Mouse (Mus musculus): ENCODE results near the gene Fgfrl1.

Fgfrl1 gene

GRCm38 (mm10) chr5:108668387-108668932 is 23.7 kb upstream of the Fgfrl1 start:
- DNase-seq (ENCODE audit: low spot score), result no peak

- peak; percentile 89 for DNase-seq (ENCODE audit: low spot score)
These were observed 22.9 kb upstream of the Fgfrl1 start, which contains the start of gene Dgkq for GRCm38 (mm10) chr5:108668977-108669936. Gene Dgkq (minus strand): TSS chr5:108669672.

GRCm38 (mm10) chr5:108669986-108670385 is 22.2 kb upstream of the Fgfrl1 start:
- DNase-seq (ENCODE audit: low spot score), result no peak

GRCm38 (mm10) chr5:108670785-108671184 is 21.4 kb upstream of the Fgfrl1 start:
- DNase-seq (ENCODE audit: low spot score), result peak; percentile 68

GRCm38 (mm10) chr5:108671757-108672156 is 20.4 kb upstream of the Fgfrl1 start:
- no peak for DNase-seq (ENCODE audit: low spot score)

- no peak for DNase-seq (ENCODE audit: low spot score)
These were observed 17.6 kb upstream of the Fgfrl1 start for GRCm38 (mm10) chr5:108674624-108675023.

GRCm38 (mm10) chr5:108675251-108675816 is 16.8 kb upstream of the Fgfrl1 start, which contains the start of gene Slc26a1:
Gene Slc26a1 (minus strand): TSS chr5:108675569.
- no peak for DNase-seq (ENCODE audit: low spot score)

GRCm38 (mm10) chr5:108676772-108677498 is 15.2 kb upstream of the Fgfrl1 start:
- DNase-seq (ENCODE audit: low spot score), result peak; percentile 20

- DNase-seq (ENCODE audit: low spot score), result peak; percentile 76
These were observed 14.4 kb upstream of the Fgfrl1 start for GRCm38 (mm10) chr5:108677605-108678295.

- DNase-seq (ENCODE audit: low spot score), result no peak
These were observed 13.8 kb upstream of the Fgfrl1 start for GRCm38 (mm10) chr5:108678296-108678854.

GRCm38 (mm10) chr5:108679909-108680308 is 12.3 kb upstream of the Fgfrl1 start:
- no peak for DNase-seq (ENCODE audit: low spot score)

- DNase-seq (ENCODE audit: low spot score), result no peak
These were observed 11.3 kb upstream of the Fgfrl1 start for GRCm38 (mm10) chr5:108680871-108681270.

GRCm38 (mm10) chr5:108689091-108689490 is 3.1 kb upstream of the Fgfrl1 start:
- DNase-seq (ENCODE audit: low spot score), result peak; percentile 30

GRCm38 (mm10) chr5:108691152-108691551 is 1.0 kb upstream of the Fgfrl1 start:
- no peak for DNase-seq (ENCODE audit: low spot score)

GRCm38 (mm10) chr5:108693872-108694288 is 1.7 kb downstream of the Fgfrl1 start:
- DNase-seq (ENCODE audit: low spot score), result peak; percentile 92

- peak; percentile 47 for DNase-seq (ENCODE audit: low spot score)
These were observed 2.4 kb downstream of the Fgfrl1 start for GRCm38 (mm10) chr5:108694352-108695261.

- no peak for DNase-seq (ENCODE audit: low spot score)
These were observed 3.7 kb downstream of the Fgfrl1 start for GRCm38 (mm10) chr5:108695861-108696260.

- DNase-seq (ENCODE audit: low spot score), result no peak
These were observed 4.4 kb downstream of the Fgfrl1 start for GRCm38 (mm10) chr5:108696542-108696941.

- DNase-seq (ENCODE audit: low spot score), result no peak
These were observed 5.2 kb downstream of the Fgfrl1 start for GRCm38 (mm10) chr5:108697341-108697753.

GRCm38 (mm10) chr5:108700346-108700745 is 8.2 kb downstream of the Fgfrl1 start:
- no peak for DNase-seq (ENCODE audit: low spot score)
